Mouse (Mus musculus): ENCODE data around the gene Olfr69. TPM values are rescaled to one million over a fixed set of nuclear protein-coding genes. Genes with fewer than 3 reads are reported as not detected.

The Olfr69 gene
- polyA plus RNA-seq (2012) = not detected in 2 replicates

DNA sequence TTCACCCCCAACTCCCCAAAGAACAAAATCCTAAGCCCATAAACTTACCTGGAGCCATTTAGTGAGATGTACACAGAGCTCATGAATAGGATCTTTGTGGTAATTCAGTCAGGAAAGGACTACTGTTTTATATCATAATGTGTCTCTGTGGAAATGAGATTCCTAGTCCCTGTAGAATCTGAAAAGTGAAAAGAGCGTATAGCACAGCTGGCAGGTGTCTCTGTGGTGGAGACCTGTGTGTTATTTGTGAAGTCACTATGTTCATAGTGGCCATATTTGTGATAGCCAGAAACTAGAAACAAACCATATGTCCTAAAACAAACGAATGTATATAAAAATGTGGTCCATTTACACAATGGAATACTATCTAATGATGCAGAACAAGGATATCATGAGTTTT is at the start of gene Olfr69:
Gene Olfr69 (minus strand): TSS at position 101 of the 400 bp plus-strand sequence.
- TF ChIP-seq GATA1 (IDR thresholded peaks at IDR 0.05; ENCODE audit: low read length) = no peak

DNA sequence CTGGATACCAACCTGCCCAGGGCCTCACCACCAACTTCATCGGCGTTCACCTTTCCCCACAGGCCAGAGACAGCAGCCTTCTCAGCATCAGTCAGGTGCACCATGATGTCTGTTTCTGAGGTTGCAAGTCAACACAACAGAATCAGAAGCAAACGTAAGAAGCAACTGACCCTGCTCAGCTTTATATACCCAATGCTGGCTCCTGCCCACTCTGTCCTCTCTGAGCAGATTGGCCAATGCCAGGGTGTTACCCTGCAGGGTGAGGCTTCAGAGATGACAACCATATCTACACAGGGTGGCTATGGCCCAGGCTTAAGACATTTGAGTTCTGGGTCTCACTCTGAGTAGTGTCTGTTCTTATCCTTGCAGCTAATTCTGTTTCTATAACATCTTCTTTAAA is 42.4 kb upstream of the Olfr69 start, which contains the start of gene Hbb-bt:
Gene Hbb-bt (minus strand): TSS at position 231 of the 400 bp plus-strand sequence.
- no peak for TF ChIP-seq GATA1 (IDR thresholded peaks at IDR 0.05; ENCODE audit: low read length)

GRCm38 (mm10) chr7:103812174-103812573 is 40.8 kb upstream of the Olfr69 start:
- TF ChIP-seq GATA1 (IDR thresholded peaks at IDR 0.05; ENCODE audit: low read length) = peak; percentile 32

DNA sequence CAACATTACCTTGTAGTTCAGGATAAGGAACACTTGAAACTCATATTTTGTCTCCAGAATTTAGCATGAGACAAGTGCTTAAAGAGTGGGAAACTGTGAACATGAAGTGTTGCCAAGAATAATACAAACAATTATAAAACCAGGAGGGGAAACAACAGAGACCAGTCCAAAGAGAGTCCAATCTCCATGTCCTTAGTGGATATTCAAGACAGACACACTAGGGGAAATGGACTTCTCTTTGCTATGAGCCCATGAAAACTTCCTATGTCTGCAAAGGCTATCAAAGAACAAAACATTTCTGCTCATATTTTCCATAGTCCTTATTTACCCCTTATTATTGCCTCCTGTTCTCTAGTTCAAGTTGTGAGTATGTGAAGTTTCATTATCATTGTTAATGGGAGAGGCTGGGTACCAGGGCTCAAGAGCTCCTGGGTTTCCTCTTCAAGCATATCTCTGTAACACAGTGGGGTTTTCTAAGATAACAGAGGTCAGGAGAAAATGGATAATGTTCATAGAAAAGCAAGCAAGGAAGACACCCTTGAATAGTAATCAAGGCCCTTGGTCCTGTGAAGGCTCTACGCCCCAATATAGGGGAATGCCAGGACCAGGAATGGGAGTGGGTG is 39.9 kb upstream of the Olfr69 start:
- TF ChIP-seq GATA1 (IDR thresholded peaks at IDR 0.05; ENCODE audit: low read length) = peak; percentile 37

- TF ChIP-seq GATA1 (IDR thresholded peaks at IDR 0.05; ENCODE audit: low read length) = no peak
These were observed 39.4 kb upstream of the Olfr69 start for GRCm38 (mm10) chr7:103810746-103811145.

GRCm38 (mm10) chr7:103810296-103810695 is 38.9 kb upstream of the Olfr69 start:
- TF ChIP-seq GATA1 (IDR thresholded peaks at IDR 0.05; ENCODE audit: low read length) = no peak

DNA sequence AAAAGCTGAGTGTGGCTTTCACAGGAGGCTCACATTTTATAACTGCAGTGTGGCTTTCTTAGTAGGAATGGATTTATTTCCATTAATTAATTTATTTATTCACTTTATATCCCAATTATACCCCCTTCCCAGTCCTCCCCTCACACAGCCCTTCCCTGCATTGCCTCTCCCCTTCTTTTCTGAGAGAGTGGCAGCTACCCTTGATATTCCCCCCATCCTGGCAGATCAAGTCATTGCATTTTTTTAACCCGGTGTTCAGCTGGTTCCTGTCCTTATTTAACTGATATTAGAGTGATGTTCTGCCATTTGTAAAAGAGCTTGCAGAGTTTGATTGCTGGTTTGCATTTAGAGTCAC is 38.4 kb upstream of the Olfr69 start:
- no peak for TF ChIP-seq GATA1 (IDR thresholded peaks at IDR 0.05; ENCODE audit: low read length)

GRCm38 (mm10) chr7:103808971-103809800 is 37.8 kb upstream of the Olfr69 start:
- TF ChIP-seq GATA1 (IDR thresholded peaks at IDR 0.05; ENCODE audit: low read length) = peak; percentile 68

DNA sequence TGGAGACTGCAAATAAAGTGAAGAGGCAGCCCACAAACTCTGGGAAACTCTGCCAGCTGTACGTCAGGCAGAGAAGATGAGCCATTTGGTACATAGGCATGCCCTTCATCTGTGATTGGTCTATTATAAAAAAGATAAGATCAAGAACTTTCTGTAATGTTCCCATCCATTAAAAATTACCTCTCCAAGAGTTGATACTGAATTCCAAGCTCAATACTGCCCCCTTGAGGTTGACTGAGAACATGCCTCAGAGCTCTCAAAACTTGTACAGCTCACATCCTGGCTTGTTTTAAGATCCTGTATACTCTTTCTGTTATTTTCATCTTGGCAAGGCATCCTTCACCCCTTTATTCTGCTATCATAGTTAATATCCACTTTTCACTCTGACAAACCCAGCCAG is 35.5 kb upstream of the Olfr69 start:
- no peak for TF ChIP-seq GATA1 (IDR thresholded peaks at IDR 0.05; ENCODE audit: low read length)

DNA sequence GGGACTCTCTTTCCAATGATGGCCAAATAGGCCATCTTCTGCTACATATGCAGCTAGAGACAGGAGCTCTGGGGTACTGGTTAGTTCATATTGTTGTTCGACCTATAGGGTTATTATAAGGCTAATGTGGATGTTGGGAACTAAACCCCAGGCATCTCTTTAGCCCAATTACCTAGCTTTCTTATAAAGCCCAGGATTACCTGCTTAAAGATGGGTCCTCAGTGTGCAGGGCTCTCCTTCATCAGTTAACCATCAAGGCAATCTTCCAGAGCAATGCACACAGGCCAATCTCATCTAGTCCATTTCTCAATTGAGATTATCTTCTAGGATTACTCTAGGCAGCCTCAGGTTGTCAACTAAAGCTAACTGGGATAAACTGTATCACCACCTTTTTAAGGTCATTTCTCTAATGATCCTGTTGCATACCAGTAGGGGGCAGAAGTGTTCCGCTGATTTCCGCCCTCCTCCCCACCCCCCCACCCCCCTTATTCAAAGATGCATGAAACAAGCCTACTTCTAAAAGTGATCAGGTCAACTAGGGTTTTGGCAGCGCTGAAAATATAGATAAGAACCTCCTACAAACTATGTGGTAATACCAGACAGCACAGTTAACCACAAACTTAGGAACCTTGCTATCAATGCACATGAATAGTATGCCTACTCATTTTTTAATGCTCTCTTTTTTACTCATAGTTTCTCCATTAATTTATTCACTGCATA is 21.4 kb upstream of the Olfr69 start:
- TF ChIP-seq GATA1 (IDR thresholded peaks at IDR 0.05; ENCODE audit: low read length) = no peak

DNA sequence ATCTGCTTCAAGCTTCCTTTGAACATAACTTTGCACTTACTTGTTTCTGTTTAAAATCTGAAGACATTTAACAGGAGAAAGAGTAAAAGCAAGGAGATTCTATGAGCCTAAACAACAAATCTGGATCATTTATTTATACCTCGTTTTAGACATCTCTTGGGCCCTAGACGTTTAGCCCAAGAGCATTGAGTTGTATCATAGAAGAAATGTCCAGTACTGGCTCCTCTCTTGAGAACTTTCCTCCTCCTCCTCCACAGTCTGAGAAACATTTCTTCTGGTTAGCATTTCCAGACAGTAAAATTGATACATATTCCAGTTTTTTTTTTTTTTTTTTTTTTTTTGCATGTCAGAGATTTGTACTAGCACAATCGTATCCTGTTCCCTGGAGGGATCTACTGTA is 20.3 kb upstream of the Olfr69 start, which contains the start of gene Olfr67:
Gene Olfr67 (minus strand): TSS at position 101 of the 400 bp plus-strand sequence.
- no peak for TF ChIP-seq GATA1 (IDR thresholded peaks at IDR 0.05; ENCODE audit: low read length)

GRCm38 (mm10) chr7:103779598-103779997 is 8.2 kb upstream of the Olfr69 start, which contains the start of gene Olfr68:
Olfr68 (minus strand) TSS chr7:103779698.
- TF ChIP-seq GATA1 (IDR thresholded peaks at IDR 0.05; ENCODE audit: low read length) = no peak

DNA sequence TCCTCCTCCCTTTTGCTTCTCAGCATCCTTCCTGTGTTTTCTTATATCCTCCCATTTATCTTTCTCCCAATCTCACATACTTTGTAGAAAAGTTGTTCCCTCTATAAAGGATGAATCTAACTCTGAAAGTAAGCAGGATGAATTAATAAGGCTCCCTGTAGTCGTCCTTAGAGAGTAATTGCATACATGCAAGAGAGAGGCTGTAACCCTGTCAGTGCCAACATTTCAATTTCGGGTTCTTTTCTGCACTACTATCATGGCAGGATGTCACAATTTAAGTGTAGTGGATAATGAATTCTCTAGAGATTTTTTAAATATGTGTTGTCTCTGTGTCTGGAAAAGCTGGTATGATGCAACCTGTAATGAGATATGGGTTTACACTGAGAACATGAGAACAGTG is 14.2 kb downstream of the Olfr69 start, which contains the start of gene Olfr630:
Gene Olfr630 (minus strand): TSS at position 101 of the 400 bp plus-strand sequence.
- TF ChIP-seq GATA1 (IDR thresholded peaks at IDR 0.05; ENCODE audit: low read length) = no peak

- TF ChIP-seq GATA1 (IDR thresholded peaks at IDR 0.05; ENCODE audit: low read length) = no peak
These were observed 26.6 kb downstream of the Olfr69 start, which contains the start of gene Olfr629 for GRCm38 (mm10) chr7:103744843-103745242. Olfr629 (minus strand) TSS chr7:103744943.

DNA sequence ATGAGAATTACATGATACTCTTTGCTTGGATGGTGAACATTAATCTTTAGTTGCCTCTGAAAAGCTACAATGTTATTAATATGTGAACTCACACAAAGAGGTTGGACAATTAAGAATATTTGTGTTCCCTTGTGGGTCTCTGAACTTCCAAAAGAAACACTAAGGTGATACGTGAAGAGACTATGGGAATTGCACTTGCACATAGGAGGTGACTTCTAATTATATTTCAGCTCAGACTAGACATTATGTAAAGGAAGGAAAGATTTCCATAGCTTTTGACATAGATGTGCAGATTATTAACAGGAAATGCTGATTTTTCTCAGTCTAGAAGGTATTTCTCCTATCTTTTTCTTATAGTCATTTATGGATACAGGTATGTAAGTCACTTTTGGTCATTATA is 41.3 kb downstream of the Olfr69 start, which contains the start of gene Olfr628:
Gene Olfr628 (plus strand): TSS at position 301 of the 400 bp plus-strand sequence.
- TF ChIP-seq GATA1 (IDR thresholded peaks at IDR 0.05; ENCODE audit: low read length) = no peak

Other genes with a start within 250 kb of the Olfr69 start
- gene Olfr612, start 228.9 kb downstream of the Olfr69 start, polyA plus RNA-seq (2012) = not detected in 2 replicates
- not detected in 2 replicates for gene Olfr613, start 223.5 kb downstream of the Olfr69 start, polyA plus RNA-seq (2012)
- not detected in 2 replicates for gene Olfr615, start 215.5 kb downstream of the Olfr69 start, polyA plus RNA-seq (2012)
- gene Olfr616, start 202.5 kb downstream of the Olfr69 start, polyA plus RNA-seq (2012) = not detected in 2 replicates
- not detected in 2 replicates for gene Olfr617, start 198.5 kb downstream of the Olfr69 start, polyA plus RNA-seq (2012)
- gene Olfr618, start 181.5 kb downstream of the Olfr69 start, polyA plus RNA-seq (2012) = not detected in 2 replicates
- gene Olfr619, start 171.0 kb downstream of the Olfr69 start, polyA plus RNA-seq (2012) = not detected in 2 replicates
- not detected in 2 replicates for gene Olfr620, start 159.1 kb downstream of the Olfr69 start, polyA plus RNA-seq (2012)
- gene Olfr622, start 128.9 kb downstream of the Olfr69 start, polyA plus RNA-seq (2012) = not detected in 2 replicates
- gene Olfr623, start 107.9 kb downstream of the Olfr69 start, polyA plus RNA-seq (2012) = not detected in 2 replicates
- not detected in 2 replicates for gene Olfr624, start 100.4 kb downstream of the Olfr69 start, polyA plus RNA-seq (2012)
- gene Olfr625-ps1, start 88.9 kb downstream of the Olfr69 start, polyA plus RNA-seq (2012) = not detected in 2 replicates
- not detected in 2 replicates for gene Olfr243, start 56.9 kb downstream of the Olfr69 start, polyA plus RNA-seq (2012)
- gene Olfr628, start 41.2 kb downstream of the Olfr69 start, polyA plus RNA-seq (2012) = not detected in 2 replicates
- gene Olfr629, start 26.7 kb downstream of the Olfr69 start, polyA plus RNA-seq (2012) = not detected in 2 replicates
- gene Olfr630, start 14.3 kb downstream of the Olfr69 start, polyA plus RNA-seq (2012) = not detected in 2 replicates
- not detected in 2 replicates for gene Olfr68, start 8.1 kb upstream of the Olfr69 start, polyA plus RNA-seq (2012)
- gene Olfr67, start 20.2 kb upstream of the Olfr69 start, polyA plus RNA-seq (2012) = not detected in 2 replicates
- gene Hbb-bt, start 42.4 kb upstream of the Olfr69 start, polyA plus RNA-seq (2012) = 31.6 and 77.2 TPM in 2 replicates
- 5,963 and 6,563 TPM in 2 replicates for gene Hbb-bs, start 56.5 kb upstream of the Olfr69 start, polyA plus RNA-seq (2012)
- not detected in 2 replicates for gene Hbb-bh2, start 68.9 kb upstream of the Olfr69 start, polyA plus RNA-seq (2012)
- not detected in 2 replicates for gene Hbb-bh1, start 71.6 kb upstream of the Olfr69 start, polyA plus RNA-seq (2012)
- gene Hbb-y, start 81.6 kb upstream of the Olfr69 start, polyA plus RNA-seq (2012) = not detected in 2 replicates
- not detected in 2 replicates for gene Olfr66, start 114.7 kb upstream of the Olfr69 start, polyA plus RNA-seq (2012)
- not detected in 2 replicates for gene Olfr64, start 122.9 kb upstream of the Olfr69 start, polyA plus RNA-seq (2012)
- gene Olfr65, start 131.9 kb upstream of the Olfr69 start, polyA plus RNA-seq (2012) = not detected in 2 replicates
- not detected in 2 replicates for gene Olfr631, start 157.2 kb upstream of the Olfr69 start, polyA plus RNA-seq (2012)
- not detected in 2 replicates for gene Olfr632, start 162.8 kb upstream of the Olfr69 start, polyA plus RNA-seq (2012)
- gene Olfr633, start 172.8 kb upstream of the Olfr69 start, polyA plus RNA-seq (2012) = not detected in 2 replicates
- gene Olfr635, start 199.6 kb upstream of the Olfr69 start, polyA plus RNA-seq (2012) = not detected in 2 replicates
- not detected in 2 replicates for gene Olfr638, start 227.2 kb upstream of the Olfr69 start, polyA plus RNA-seq (2012)
- not detected in 2 replicates for gene Olfr639, start 245.7 kb upstream of the Olfr69 start, polyA plus RNA-seq (2012)

Measured in G1E-ER4 (cell line).